Mouse (Mus musculus): ENCODE measurements around the gene Ticrr. TPM values are rescaled to one million over a fixed set of nuclear protein-coding genes. Genes with fewer than 3 reads are reported as not detected.

The Ticrr gene
- polyA plus RNA-seq, 1 experiment from 2014 or later = 3.5 TPM

DNA sequence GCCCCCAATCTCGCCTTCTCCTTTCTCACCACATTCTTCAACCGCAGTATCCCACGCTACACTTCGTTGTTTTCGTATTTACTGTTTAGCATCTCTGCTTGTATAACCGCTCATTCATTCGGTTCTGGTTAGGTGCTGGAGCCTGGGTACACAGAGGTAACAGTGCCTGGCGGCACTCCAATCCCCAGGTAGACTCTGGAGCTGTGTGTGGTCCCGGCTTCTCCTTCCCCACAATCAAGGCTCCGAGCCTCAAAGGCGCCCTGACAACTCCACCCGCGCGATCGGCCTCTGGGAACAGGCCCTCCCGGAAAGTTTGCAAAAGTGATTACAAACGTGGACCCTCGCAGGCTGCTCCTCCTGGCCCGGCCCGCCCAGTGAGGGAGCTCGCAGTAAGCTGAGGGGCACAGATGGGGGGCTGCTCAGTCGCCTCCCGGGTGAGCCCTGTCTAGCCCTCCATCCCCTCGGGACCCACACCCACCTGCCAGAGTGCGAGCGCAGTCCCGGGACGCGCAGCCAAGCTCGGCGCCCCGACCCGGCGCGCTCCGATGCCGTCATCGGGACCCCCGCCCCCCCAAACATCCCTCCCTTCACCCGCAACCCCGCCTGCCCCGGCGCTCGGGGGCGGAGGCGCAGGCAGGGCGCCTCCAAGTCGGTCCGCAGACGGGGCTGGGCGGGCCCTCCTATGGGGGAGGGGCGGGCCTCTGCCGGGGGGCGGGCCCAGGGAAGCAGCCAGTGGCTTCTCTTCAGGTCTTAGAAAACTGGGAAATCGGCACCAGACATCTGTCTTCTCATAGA is 55.4 kb downstream of the Ticrr start, which contains the start of gene Kif7:
Gene Kif7, minus strand, starts transcription at position 534 of the 795 bp plus-strand sequence.
- H3K4me2 ChIP-seq (ENCODE audit: low read length) = peak within 1 kb of the TSS; percentile 78
- H3K4me3 ChIP-seq (replicated peaks; ENCODE audit: low read length) = peak within 1 kb of the TSS; percentile 62
- H3K36me3 ChIP-seq (ENCODE audit: control insufficient read depth, insufficient read depth) = no peaks in the 10 kb centered on the region
- H3K4me1 ChIP-seq (replicated peaks; ENCODE audit: control insufficient read depth, insufficient read depth, low read length) = peaks cover 15% of the 10 kb centered on the region
- under 1% methylated on average over 51 of the region's 55 CpGs for WGBS
- ATAC-seq = peak; percentile 89
- H3K9ac ChIP-seq (replicated peaks; ENCODE audit: low read depth, low read length) = peak within 1 kb of the TSS; percentile 63
- H3K9me3 ChIP-seq (ENCODE audit: control insufficient read depth, low read length) = no peaks in the 10 kb centered on the region
- H3K27me3 ChIP-seq (replicated peaks; ENCODE audit: control insufficient read depth, insufficient read depth, low read length) = no peaks in the 10 kb centered on the region; the same call in 1 of the 2 replicates
- no peak within 1 kb of the TSS for H3K27ac ChIP-seq (ENCODE audit: low read length)

GRCm38 (mm10) chr7:79721386-79721977 is 61.5 kb downstream of the Ticrr start:
- Histone ChIP-seq H3K4me3 (replicated peaks; ENCODE audit: low read length) (peak overlapping the region; percentile 59), H3K27me3 (replicated peaks; ENCODE audit: control insufficient read depth, insufficient read depth, low read length) (peaks cover 5% of the 10 kb centered on the region; the same call in 1 of the 2 replicates), H3K9me3 (ENCODE audit: control insufficient read depth, low read length) (no peaks in the 10 kb centered on the region), H3K27ac (ENCODE audit: low read length) (no peak overlapping the region), H3K9ac (replicated peaks; ENCODE audit: low read depth, low read length) (peak overlapping the region; percentile 79), H3K36me3 (ENCODE audit: control insufficient read depth, insufficient read depth) (no peaks in the 10 kb centered on the region), H3K4me1 (replicated peaks; ENCODE audit: control insufficient read depth, insufficient read depth, low read length) (peaks cover 4% of the 10 kb centered on the region; the same call in 1 of the 2 replicates), H3K4me2 (ENCODE audit: low read length) (peak overlapping the region; percentile 75)
- ATAC-seq = peak; percentile 81
- under 1% methylated on average over 48 of the region's 48 CpGs for WGBS

- Histone ChIP-seq H3K4me1 (replicated peaks; ENCODE audit: control insufficient read depth, insufficient read depth, low read length) (no peaks in the 10 kb centered on the region), H3K27ac (ENCODE audit: low read length) (no peak overlapping the region), H3K4me3 (replicated peaks; ENCODE audit: low read length) (no peak overlapping the region), H3K9ac (replicated peaks; ENCODE audit: low read depth, low read length) (no peak overlapping the region), H3K27me3 (replicated peaks; ENCODE audit: control insufficient read depth, insufficient read depth, low read length) (peaks cover 5% of the 10 kb centered on the region; the same call in 1 of the 2 replicates), H3K9me3 (ENCODE audit: control insufficient read depth, low read length) (no peaks in the 10 kb centered on the region), H3K36me3 (ENCODE audit: control insufficient read depth, insufficient read depth) (no peaks in the 10 kb centered on the region), H3K4me2 (ENCODE audit: low read length) (no peak overlapping the region)
- 11% methylated on average over 2 of the region's 2 CpGs for WGBS
- ATAC-seq = peak; percentile 55
Observed at GRCm38 (mm10) chr7:79727091-79727490, 67.1 kb downstream of the Ticrr start.

DNA sequence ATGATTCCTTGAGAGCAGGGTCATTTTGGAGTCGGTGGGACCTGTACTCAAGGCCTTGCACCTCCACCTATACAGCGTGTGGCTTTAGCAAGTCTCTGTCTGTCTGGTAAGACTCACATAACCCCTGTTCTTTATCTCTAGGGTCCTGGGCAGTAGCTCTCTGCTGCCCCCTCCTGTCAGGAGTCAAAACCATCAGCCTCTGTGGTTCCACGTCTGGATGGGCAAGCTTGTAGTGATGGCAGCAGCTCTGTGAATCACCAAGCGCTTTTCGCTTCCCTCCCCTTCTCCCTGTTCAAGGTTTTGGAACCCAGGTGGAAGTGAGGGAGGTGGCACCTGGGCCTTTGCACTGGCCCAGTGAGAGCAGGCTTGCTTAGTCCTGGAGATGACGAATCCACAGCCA is 68.2 kb downstream of the Ticrr start:
- Histone ChIP-seq H3K36me3 (ENCODE audit: control insufficient read depth, insufficient read depth) (no peaks in the 10 kb centered on the region), H3K4me3 (replicated peaks; ENCODE audit: low read length) (no peak overlapping the region)
- peak; percentile 32; the same call in 1 of the 2 replicates for ATAC-seq

GRCm38 (mm10) chr7:79729169-79729568 is 69.2 kb downstream of the Ticrr start:
- Histone ChIP-seq H3K27ac (ENCODE audit: low read length) (no peak overlapping the region), H3K9me3 (ENCODE audit: control insufficient read depth, low read length) (no peaks in the 10 kb centered on the region), H3K9ac (replicated peaks; ENCODE audit: low read depth, low read length) (no peak overlapping the region), H3K4me3 (replicated peaks; ENCODE audit: low read length) (no peak overlapping the region), H3K36me3 (ENCODE audit: control insufficient read depth, insufficient read depth) (no peaks in the 10 kb centered on the region), H3K4me2 (ENCODE audit: low read length) (no peak overlapping the region), H3K4me1 (replicated peaks; ENCODE audit: control insufficient read depth, insufficient read depth, low read length) (no peaks in the 10 kb centered on the region), H3K27me3 (replicated peaks; ENCODE audit: control insufficient read depth, insufficient read depth, low read length) (no peaks in the 10 kb centered on the region)
- WGBS = 5% methylated on average over 8 of the region's 8 CpGs
- ATAC-seq = peak; percentile 51; the same call in 1 of the 2 replicates

More for the DNA sequence above, 68.2 kb downstream of the Ticrr start:
- no peaks in the 10 kb centered on the region for H3K9me3 ChIP-seq (ENCODE audit: control insufficient read depth, low read length)
- no peak overlapping the region for H3K4me2 ChIP-seq (ENCODE audit: low read length)
- no peaks in the 10 kb centered on the region for H3K4me1 ChIP-seq (replicated peaks; ENCODE audit: control insufficient read depth, insufficient read depth, low read length)
- H3K27ac ChIP-seq (ENCODE audit: low read length) = no peak overlapping the region
- WGBS = 31% methylated on average over 6 of the region's 6 CpGs
- H3K27me3 ChIP-seq (replicated peaks; ENCODE audit: control insufficient read depth, insufficient read depth, low read length) = no peaks in the 10 kb centered on the region
- no peak overlapping the region for H3K9ac ChIP-seq (replicated peaks; ENCODE audit: low read depth, low read length)

DNA sequence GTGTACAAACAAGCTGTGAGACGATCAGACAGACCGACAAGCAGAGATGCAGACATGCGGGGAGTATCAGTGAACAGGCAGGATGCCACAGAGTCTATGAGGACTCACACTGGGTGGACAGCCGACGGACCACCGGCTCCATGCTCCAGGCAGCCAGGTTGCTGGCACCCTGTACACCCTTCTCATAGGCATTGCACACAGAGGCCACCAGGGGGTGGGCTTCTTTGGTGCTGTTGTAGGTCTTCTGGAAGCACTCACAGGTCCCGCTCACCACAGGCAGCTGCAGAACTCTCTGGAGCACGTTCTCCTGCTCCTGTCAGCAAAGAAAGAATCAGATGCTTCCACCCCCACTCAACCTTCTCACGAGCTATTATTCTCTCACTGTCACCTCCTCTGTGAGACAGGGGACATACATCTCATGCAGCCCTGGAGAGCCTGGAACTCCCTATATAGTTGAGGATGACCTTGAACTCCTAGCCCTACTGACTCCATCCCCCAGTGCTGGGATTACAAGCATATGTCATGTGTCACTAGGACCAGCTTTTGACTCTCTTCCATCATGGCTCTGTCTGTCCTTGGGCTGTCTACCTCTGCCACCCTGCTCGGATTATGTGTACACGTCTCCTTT is 69.9 kb downstream of the Ticrr start:
- no peak overlapping the region for H3K9ac ChIP-seq (replicated peaks; ENCODE audit: low read depth, low read length)
- H3K4me2 ChIP-seq (ENCODE audit: low read length) = no peak overlapping the region
- no peaks in the 10 kb centered on the region for H3K9me3 ChIP-seq (ENCODE audit: control insufficient read depth, low read length)
- no peak for ATAC-seq
- no peaks in the 10 kb centered on the region for H3K27me3 ChIP-seq (replicated peaks; ENCODE audit: control insufficient read depth, insufficient read depth, low read length)
- 65% methylated on average over 11 of the region's 11 CpGs for WGBS
- H3K4me3 ChIP-seq (replicated peaks; ENCODE audit: low read length) = no peak overlapping the region
- H3K27ac ChIP-seq (ENCODE audit: low read length) = no peak overlapping the region
- H3K4me1 ChIP-seq (replicated peaks; ENCODE audit: control insufficient read depth, insufficient read depth, low read length) = no peaks in the 10 kb centered on the region
- no peaks in the 10 kb centered on the region for H3K36me3 ChIP-seq (ENCODE audit: control insufficient read depth, insufficient read depth)

GRCm38 (mm10) chr7:79731438-79731837 is 71.4 kb downstream of the Ticrr start:
- Histone ChIP-seq H3K4me1 (replicated peaks; ENCODE audit: control insufficient read depth, insufficient read depth, low read length) (no peaks in the 10 kb centered on the region), H3K36me3 (ENCODE audit: control insufficient read depth, insufficient read depth) (no peaks in the 10 kb centered on the region), H3K9ac (replicated peaks; ENCODE audit: low read depth, low read length) (no peak overlapping the region), H3K27me3 (replicated peaks; ENCODE audit: control insufficient read depth, insufficient read depth, low read length) (no peaks in the 10 kb centered on the region), H3K27ac (ENCODE audit: low read length) (no peak overlapping the region), H3K9me3 (ENCODE audit: control insufficient read depth, low read length) (no peaks in the 10 kb centered on the region), H3K4me3 (replicated peaks; ENCODE audit: low read length) (no peak overlapping the region), H3K4me2 (ENCODE audit: low read length) (no peak overlapping the region)
- 76% methylated on average over 13 of the region's 13 CpGs for WGBS
- no peak for ATAC-seq

DNA sequence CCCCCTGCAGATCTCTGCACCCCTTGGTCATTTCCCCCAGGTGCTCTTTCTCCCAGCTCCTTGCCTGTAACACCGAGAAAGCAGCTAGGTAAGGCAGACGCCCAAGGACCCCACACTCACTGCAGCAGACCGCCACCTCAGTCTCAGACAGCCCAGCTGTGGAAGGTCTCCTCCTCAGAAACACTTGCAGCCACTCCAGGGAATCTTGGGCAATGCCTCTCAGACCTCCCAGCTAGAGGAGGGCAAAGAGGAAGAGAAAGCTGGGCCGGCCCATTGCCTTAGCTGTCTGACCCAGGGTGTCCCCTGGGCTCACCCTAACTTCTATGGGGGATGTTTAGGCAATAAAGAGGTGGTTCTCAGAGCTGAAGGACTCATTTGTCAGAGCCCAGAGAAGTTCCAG is 72.6 kb downstream of the Ticrr start, which contains the start of gene Plin1:
Gene Plin1, minus strand, starts transcription at position 282 of the 400 bp plus-strand sequence.
- Histone ChIP-seq H3K9me3 (ENCODE audit: control insufficient read depth, low read length) (no peaks in the 10 kb centered on the region), H3K4me2 (ENCODE audit: low read length) (no peak within 1 kb of the TSS), H3K36me3 (ENCODE audit: control insufficient read depth, insufficient read depth) (0 out of 2 replicates have a peak, but pooled peaks cover 3% of the 10 kb centered on the region), H3K27ac (ENCODE audit: low read length) (no peak within 1 kb of the TSS), H3K27me3 (replicated peaks; ENCODE audit: control insufficient read depth, insufficient read depth, low read length) (no peaks in the 10 kb centered on the region), H3K4me3 (replicated peaks; ENCODE audit: low read length) (no peak within 1 kb of the TSS), H3K9ac (replicated peaks; ENCODE audit: low read depth, low read length) (no peak within 1 kb of the TSS), H3K4me1 (replicated peaks; ENCODE audit: control insufficient read depth, insufficient read depth, low read length) (no peaks in the 10 kb centered on the region)
- ATAC-seq = no peak
- 58% methylated on average over 4 of the region's 4 CpGs for WGBS

GRCm38 (mm10) chr7:79734563-79734962 is 74.6 kb downstream of the Ticrr start:
- no peaks in the 10 kb centered on the region for H3K4me1 ChIP-seq (replicated peaks; ENCODE audit: control insufficient read depth, insufficient read depth, low read length)
- WGBS = 83% methylated on average over 8 of the region's 8 CpGs

More at GRCm38 (mm10) chr7:79734563-79734962, 74.6 kb downstream of the Ticrr start:
- H3K27ac ChIP-seq (ENCODE audit: low read length) = no peak overlapping the region
- no peak overlapping the region for H3K4me3 ChIP-seq (replicated peaks; ENCODE audit: low read length)
- no peaks in the 10 kb centered on the region for H3K27me3 ChIP-seq (replicated peaks; ENCODE audit: control insufficient read depth, insufficient read depth, low read length)
- no peak for ATAC-seq
- H3K9me3 ChIP-seq (ENCODE audit: control insufficient read depth, low read length) = no peaks in the 10 kb centered on the region
- 0 out of 2 replicates have a peak, but pooled peaks cover 4% of the 10 kb centered on the region for H3K36me3 ChIP-seq (ENCODE audit: control insufficient read depth, insufficient read depth)
- no peak overlapping the region for H3K4me2 ChIP-seq (ENCODE audit: low read length)
- H3K9ac ChIP-seq (replicated peaks; ENCODE audit: low read depth, low read length) = no peak overlapping the region
